Mouse (Mus musculus) brown adipose tissue, adult 24 weeks (tissue): ENCODE results near the gene Hoxb7. TPM values are rescaled to one million over a fixed set of nuclear protein-coding genes. Genes with fewer than 3 reads are reported as not detected.

Experiments
- H3K27ac ChIP-seq: fragments of 200-500 bp; replicated peaks from 2 replicates; pipeline ENCODE4 v1.5.1; 2012; ENCODE audit warnings: low read depth, mild to moderate bottlenecking, low read length
- H3K4me1 ChIP-seq: fragments of 200-500 bp; 2 replicates; pipeline ENCODE4 v1.6.1; 2012; ENCODE audit warnings: low read length, mixed read lengths; ENCODE audit not compliant: control insufficient read depth, insufficient read depth, insufficient read length
- H3K4me3 ChIP-seq: fragments of 200-500 bp; 2 replicates; pipeline ENCODE4 v1.5.1; 2012; ENCODE audit warnings: low read depth, mild to moderate bottlenecking, low read length, moderate library complexity; ENCODE audit not compliant: insufficient read depth
- polyA plus RNA-seq: library from polyadenylated mRNA; stranded (reverse); fragments of >200 nt; gene quantifications from 2 replicates; pipeline ENCODE4 v1.2.4, GENCODE M21; 2012; ENCODE audit not compliant: missing spikeins, insufficient read depth, insufficient read length

Gene Hoxb7
- polyA plus RNA-seq, 1 experiment: 2.1 TPM

GRCm38 (mm10) chr11:96289837-96290236 is 3.4 kb downstream of the Hoxb7 start:
- no peak overlapping the region for H3K4me3 ChIP-seq
- H3K4me1 ChIP-seq: no peaks in the 10 kb centered on the region
- H3K27ac ChIP-seq: 0 out of 2 replicates have a peak overlapping the region, but pooled peaks have one; percentile 69

- Histone ChIP-seq H3K4me1 (no peaks in the 10 kb centered on the region), H3K27ac (peak overlapping the region; percentile 69), H3K4me3 (peak overlapping the region; percentile 17; the same call in 1 of the 2 replicates)
Measured at GRCm38 (mm10) chr11:96290705-96291355, 4.4 kb downstream of the Hoxb7 start.

- H3K4me3 ChIP-seq: peak within 1 kb of the TSS; percentile 67
- peak within 1 kb of the TSS; percentile 69 for H3K27ac ChIP-seq
- no peaks in the 10 kb centered on the region for H3K4me1 ChIP-seq
Measured at GRCm38 (mm10) chr11:96291681-96292564, 5.5 kb downstream of the Hoxb7 start, which contains the start of gene Hoxb6. Gene Hoxb6 (plus strand): TSS chr11:96292476.

- Histone ChIP-seq H3K4me1 (no peaks in the 10 kb centered on the region), H3K27ac (peak overlapping the region; percentile 66), H3K4me3 (peak overlapping the region; percentile 67)
Measured at GRCm38 (mm10) chr11:96292565-96293301, 6.3 kb downstream of the Hoxb7 start.

GRCm38 (mm10) chr11:96293302-96293921 is 7.0 kb downstream of the Hoxb7 start:
- Histone ChIP-seq H3K4me1 (no peaks in the 10 kb centered on the region), H3K27ac (peak overlapping the region; percentile 55), H3K4me3 (peak overlapping the region; percentile 67)

- Histone ChIP-seq H3K4me3 (peak overlapping the region; percentile 67), H3K27ac (0 out of 2 replicates have a peak overlapping the region, but pooled peaks have one; percentile 9), H3K4me1 (no peaks in the 10 kb centered on the region)
Measured at GRCm38 (mm10) chr11:96294245-96295091, 8.0 kb downstream of the Hoxb7 start.

GRCm38 (mm10) chr11:96295092-96295835 is 8.8 kb downstream of the Hoxb7 start:
- no peak overlapping the region for H3K27ac ChIP-seq

GRCm38 (mm10) chr11:96296997-96297396 is 10.6 kb downstream of the Hoxb7 start:
- Histone ChIP-seq H3K4me3 (no peak overlapping the region), H3K4me1 (no peaks in the 10 kb centered on the region), H3K27ac (no peak overlapping the region)

More at GRCm38 (mm10) chr11:96295092-96295835, 8.8 kb downstream of the Hoxb7 start:
- Histone ChIP-seq H3K4me3 (peak overlapping the region; percentile 47), H3K4me1 (no peaks in the 10 kb centered on the region)

GRCm38 (mm10) chr11:96297428-96297827 is 11.0 kb downstream of the Hoxb7 start:
- Histone ChIP-seq H3K4me3 (no peak overlapping the region), H3K27ac (no peak overlapping the region), H3K4me1 (no peaks in the 10 kb centered on the region)

- no peaks in the 10 kb centered on the region for H3K4me1 ChIP-seq
- no peak overlapping the region for H3K27ac ChIP-seq
- H3K4me3 ChIP-seq: no peak overlapping the region
Measured at GRCm38 (mm10) chr11:96297968-96298635, 11.7 kb downstream of the Hoxb7 start.

GRCm38 (mm10) chr11:96298895-96299667 is 12.7 kb downstream of the Hoxb7 start:
- Histone ChIP-seq H3K4me1 (no peaks in the 10 kb centered on the region), H3K4me3 (peak overlapping the region; percentile 74), H3K27ac (0 out of 2 replicates have a peak overlapping the region, but pooled peaks have one; percentile 11)

- Histone ChIP-seq H3K4me1 (no peaks in the 10 kb centered on the region), H3K4me3 (peak overlapping the region; percentile 74), H3K27ac (no peak overlapping the region)
Measured at GRCm38 (mm10) chr11:96299781-96300180, 13.4 kb downstream of the Hoxb7 start.
